Mouse (Mus musculus) liver, embryonic 14.5 days (tissue): ENCODE data around the gene Casp8. TPM values are rescaled to one million over a fixed set of nuclear protein-coding genes. Genes with fewer than 3 reads are reported as not detected.

Experiments used
- ATAC-seq: fragments of 200-750 bp; cut with Nextera tagmentation; 2 replicates; pipeline ENCODE4 v1.8.0; 2017; ENCODE audit warnings: moderate number of reproducible peaks, mild to moderate bottlenecking, moderate library complexity; ENCODE audit not compliant: insufficient read depth
- DNase-seq, 3 experiments: peaks; one replicate each; pipeline ENCODE4 v3.0.0-alpha.2; 2012 to 2013; ENCODE audit warnings: low read depth in 3 of 3, low spot score in 3 of 3
- H3K27ac ChIP-seq: fragments of 300-500 bp; sonication (generic); 2 replicates; pipeline ENCODE4 v1.5.1; 2014; ENCODE audit warnings: moderate library complexity, mild to moderate bottlenecking, control low read depth, inconsistent platforms
- H3K27me3 ChIP-seq: fragments of 300-500 bp; sonication (generic); 2 replicates; pipeline ENCODE4 v1.6.1; 2014; ENCODE audit warnings: mild to moderate bottlenecking, low read length, moderate library complexity; ENCODE audit not compliant: control insufficient read depth, insufficient read depth
- H3K36me3 ChIP-seq: fragments of 300-500 bp; sonication (generic); replicated peaks from 2 replicates; pipeline ENCODE4 v1.6.1; 2014; ENCODE audit warnings: low read depth; ENCODE audit not compliant: control insufficient read depth, insufficient read depth
- H3K4me1 ChIP-seq, 2 experiments: fragments of 200-500 bp in 1 of 2; fragments of 300-500 bp in 1 of 2; sonication (generic) in 1 of 2; replicated peaks; 2 replicates each; pipeline ENCODE4 v1.6.1; 2012 to 2014; ENCODE audit warnings: antibody characterized with exemption in 1 of 2, inconsistent platforms in 1 of 2, low read length in 1 of 2; ENCODE audit not compliant: control insufficient read depth in 2 of 2, insufficient read depth in 2 of 2
- H3K4me2 ChIP-seq: fragments of 300-500 bp; sonication (generic); 2 replicates; pipeline ENCODE4 v1.6.1; 2014; ENCODE audit warnings: low read depth, mild to moderate bottlenecking, control low read depth, moderate library complexity
- H3K4me3 ChIP-seq, 2 experiments: fragments of 200-500 bp in 1 of 2; fragments of 300-500 bp in 1 of 2; sonication (generic) in 1 of 2; 2 replicates each; pipeline ENCODE4 v1.5.1; 2012 to 2014; ENCODE audit warnings: low read depth in 2 of 2, low read length in 2 of 2, mild to moderate bottlenecking in 2 of 2, control low read depth in 1 of 2, inconsistent platforms in 1 of 2, moderate library complexity in 1 of 2; ENCODE audit not compliant: insufficient read depth in 1 of 2
- H3K9ac ChIP-seq: fragments of 300-500 bp; sonication (generic); replicated peaks from 2 replicates; pipeline ENCODE4 v1.6.1; 2014; ENCODE audit warnings: mild to moderate bottlenecking, control low read depth, moderate library complexity
- H3K9me3 ChIP-seq: fragments of 300-500 bp; sonication (generic); 2 replicates; pipeline ENCODE4 v1.6.1; 2016; ENCODE audit warnings: low read length, mixed read lengths; ENCODE audit not compliant: control insufficient read depth
- CTCF ChIP-seq: IDR thresholded peaks from 2 replicates; pipeline ENCODE4 v1.5.1; 2016; ENCODE audit warnings: antibody characterized with exemption, low read depth, control low read depth
- EP300 ChIP-seq: IDR thresholded peaks from 2 replicates; pipeline ENCODE4 v1.6.1; 2016; ENCODE audit warnings: antibody characterized with exemption, low read depth
- WGBS: fragments of 180-500 bp; shearing (Covaris S2); extraction: QIAGEN DNeasy Blood & Tissue Kit; methylation state at CpG from one replicate; pipeline ENCODE4 v1.1.7; 2014; ENCODE audit not compliant: insufficient replicate concordance; 5-methylcytosine and 5-hydroxymethylcytosine counted together
- polyA plus RNA-seq, 2 experiments: library from polyadenylated mRNA; depleted of rRNA in 1 of 2; stranded (reverse) in 1 of 2; unstranded in 1 of 2; fragments of >200 nt; fragmentation: Nextera tagmentation in 1 of 2; extraction: Ambion mirVana in 1 of 2; gene quantifications; 2 replicates each; pipeline versions ENCODE4 v1.2.1 to v1.2.3; 2012 to 2014

Casp8 gene
- polyA plus RNA-seq, 2 experiments: 5.8 to 9.9 TPM

DNA sequence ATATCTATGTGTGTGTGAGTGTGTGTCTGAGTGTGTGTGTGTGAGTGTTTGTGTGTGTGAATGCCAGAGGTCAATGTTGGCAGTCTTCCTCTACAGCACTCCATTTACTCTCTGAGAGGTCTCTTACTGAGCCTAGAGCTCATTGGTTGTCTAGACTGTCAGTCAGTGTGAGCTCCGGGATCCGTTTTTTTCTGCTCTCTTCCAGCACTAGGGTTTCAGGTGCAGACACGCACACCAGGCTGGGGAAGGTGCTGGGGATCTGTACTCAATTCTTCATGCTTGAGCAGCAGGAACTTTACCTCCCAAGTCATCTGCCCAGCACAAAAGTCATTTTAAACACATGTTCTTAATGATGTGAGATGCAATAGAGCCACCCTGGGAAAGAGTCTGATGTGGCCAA, 23.1 kb upstream of the Casp8 start:
- ATAC-seq: no peak
- Histone ChIP-seq H3K27ac (no peak overlapping the region), H3K4me1 (peaks cover 0 to 3% of the 10 kb centered on the region in 2 experiments; a peak in 1 of 4 replicates), H3K36me3 (no peaks in the 10 kb centered on the region), H3K9me3 (no peaks in the 10 kb centered on the region), H3K4me3 (no peak overlapping the region), H3K27me3 (no peaks in the 10 kb centered on the region), H3K9ac (no peak overlapping the region), H3K4me2 (no peak overlapping the region)
- WGBS: 69% methylated on average over 3 of the region's 3 CpGs
- DNase-seq: no peak
- no peak for TF ChIP-seq EP300
- no peak for TF ChIP-seq CTCF

DNA sequence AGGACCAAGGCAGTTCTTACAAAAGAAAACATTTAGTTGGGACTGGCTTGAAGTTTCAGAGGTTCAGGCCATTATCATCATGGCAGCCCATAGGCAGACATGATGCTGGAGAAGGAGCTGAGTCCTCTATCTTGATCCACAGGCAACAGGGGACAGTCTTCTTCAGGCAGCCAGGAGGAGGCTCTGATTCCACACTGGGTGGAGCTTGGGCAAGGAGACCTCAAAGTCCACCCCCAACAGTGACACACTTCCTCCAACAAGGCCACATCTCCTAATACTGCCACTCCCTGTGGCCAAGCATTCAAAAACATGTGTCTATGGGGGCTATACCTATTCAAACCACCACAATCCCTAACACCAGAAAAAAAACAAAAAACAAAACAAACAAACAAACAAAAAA, 21.9 kb upstream of the Casp8 start:
- H3K9ac ChIP-seq: no peak overlapping the region
- ATAC-seq (no peak), DNase-seq (no peak)
- H3K9me3 ChIP-seq: no peaks in the 10 kb centered on the region
- peaks cover 0 to 3% of the 10 kb centered on the region in 2 experiments; a peak in 1 of 4 replicates for H3K4me1 ChIP-seq
- no peak overlapping the region for H3K27ac ChIP-seq
- TF ChIP-seq CTCF (no peak), EP300 (no peak)
- H3K4me2 ChIP-seq: no peak overlapping the region
- H3K4me3 ChIP-seq: no peak overlapping the region
- H3K36me3 ChIP-seq: no peaks in the 10 kb centered on the region
- H3K27me3 ChIP-seq: no peaks in the 10 kb centered on the region

DNA sequence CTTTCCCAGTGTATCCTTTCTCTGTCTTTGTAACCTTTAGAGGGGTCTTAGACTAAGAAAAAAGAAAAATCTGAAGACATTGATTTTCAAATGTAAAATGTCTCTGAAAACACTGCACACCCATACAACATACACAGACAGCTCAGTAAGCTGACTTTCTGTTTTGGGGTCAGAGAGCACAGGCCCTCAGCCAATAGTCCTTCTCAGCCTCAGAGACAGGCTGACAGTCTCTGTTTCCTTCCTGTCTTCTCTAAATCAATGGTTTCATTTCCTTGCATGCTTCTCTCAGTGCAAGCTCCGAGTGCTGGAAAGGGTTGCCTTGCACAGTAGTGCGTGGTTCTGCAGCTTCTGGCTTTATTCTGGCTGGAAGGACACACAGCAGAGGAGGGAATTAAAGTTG, 21.3 kb upstream of the Casp8 start:
- H3K4me3 ChIP-seq: no peak overlapping the region

DNA sequence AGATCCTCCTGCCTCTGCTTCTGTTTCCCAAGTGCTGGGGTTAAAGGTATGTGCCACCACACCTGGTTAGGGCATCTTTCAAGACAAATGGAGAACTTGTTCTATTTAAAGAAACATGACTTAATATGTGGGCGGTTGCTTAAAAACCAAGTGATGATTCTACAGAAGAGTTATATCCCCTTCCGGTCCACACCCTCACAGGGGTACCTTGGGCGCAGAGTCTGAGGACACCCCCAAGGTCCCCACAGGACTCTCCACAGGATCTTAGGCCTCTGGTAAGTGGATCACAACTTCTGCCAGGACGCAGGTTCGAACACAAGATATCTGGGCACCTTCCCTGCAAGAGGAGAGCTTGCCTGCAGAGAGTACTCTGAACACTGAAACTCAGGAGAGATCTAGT, 19.8 kb upstream of the Casp8 start:
- Histone ChIP-seq H3K4me3 (no peak overlapping the region), H3K36me3 (no peaks in the 10 kb centered on the region), H3K4me1 (peaks cover 0 to 3% of the 10 kb centered on the region in 2 experiments; a peak in 1 of 4 replicates), H3K27me3 (no peaks in the 10 kb centered on the region), H3K9ac (no peak overlapping the region), H3K4me2 (no peak overlapping the region), H3K9me3 (no peaks in the 10 kb centered on the region), H3K27ac (no peak overlapping the region)
- 78% methylated on average over 5 of the region's 5 CpGs for WGBS
- TF ChIP-seq CTCF: no peak
- TF ChIP-seq EP300: no peak
- ATAC-seq (no peak), DNase-seq (no peak)

More for the DNA sequence above, 21.3 kb upstream of the Casp8 start:
- DNase-seq: no peak
- H3K9ac ChIP-seq: no peak overlapping the region
- TF ChIP-seq CTCF (no peak), EP300 (no peak)
- H3K27me3 ChIP-seq: no peaks in the 10 kb centered on the region
- H3K9me3 ChIP-seq: no peaks in the 10 kb centered on the region
- H3K4me2 ChIP-seq: no peak overlapping the region
- no peaks in the 10 kb centered on the region for H3K36me3 ChIP-seq
- WGBS: 31% methylated on average over 2 of the region's 2 CpGs
- peaks cover 0 to 3% of the 10 kb centered on the region in 2 experiments; a peak in 1 of 4 replicates for H3K4me1 ChIP-seq
- ATAC-seq: no peak
- no peak overlapping the region for H3K27ac ChIP-seq

DNA sequence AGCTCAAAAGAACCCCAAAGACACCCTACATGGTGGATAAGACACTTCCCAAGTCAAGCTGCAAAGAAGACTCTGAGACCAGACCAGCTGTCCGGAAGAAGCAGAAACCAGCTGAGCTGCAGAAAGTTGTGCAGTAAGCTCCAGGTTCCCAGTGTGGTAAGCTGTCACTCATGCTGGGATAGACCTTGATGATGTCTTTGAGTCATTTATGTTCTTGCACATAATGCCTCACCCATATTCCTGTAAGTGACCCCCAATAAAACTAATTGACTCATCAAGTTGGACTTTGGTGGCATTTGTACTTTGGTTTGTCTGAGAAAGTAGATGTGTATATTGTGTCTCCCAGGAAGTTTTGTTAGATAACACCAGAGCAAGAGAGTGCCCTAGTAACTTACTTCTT, 17.6 kb upstream of the Casp8 start:
- TF ChIP-seq EP300: no peak
- no peak for TF ChIP-seq CTCF
- WGBS: 75% methylated on average over 1 of the region's 1 CpGs
- peaks cover 0 to 3% of the 10 kb centered on the region in 2 experiments; a peak in 1 of 4 replicates for H3K4me1 ChIP-seq
- no peaks in the 10 kb centered on the region for H3K36me3 ChIP-seq
- H3K4me2 ChIP-seq: no peak overlapping the region
- ATAC-seq (no peak), DNase-seq (no peak)
- no peaks in the 10 kb centered on the region for H3K9me3 ChIP-seq
- H3K9ac ChIP-seq: no peak overlapping the region
- H3K27ac ChIP-seq: no peak overlapping the region
- no peaks in the 10 kb centered on the region for H3K27me3 ChIP-seq
- no peak overlapping the region for H3K4me3 ChIP-seq
